Mouse (Mus musculus): ENCODE data around the gene 9030612E09Rik.

DNA sequence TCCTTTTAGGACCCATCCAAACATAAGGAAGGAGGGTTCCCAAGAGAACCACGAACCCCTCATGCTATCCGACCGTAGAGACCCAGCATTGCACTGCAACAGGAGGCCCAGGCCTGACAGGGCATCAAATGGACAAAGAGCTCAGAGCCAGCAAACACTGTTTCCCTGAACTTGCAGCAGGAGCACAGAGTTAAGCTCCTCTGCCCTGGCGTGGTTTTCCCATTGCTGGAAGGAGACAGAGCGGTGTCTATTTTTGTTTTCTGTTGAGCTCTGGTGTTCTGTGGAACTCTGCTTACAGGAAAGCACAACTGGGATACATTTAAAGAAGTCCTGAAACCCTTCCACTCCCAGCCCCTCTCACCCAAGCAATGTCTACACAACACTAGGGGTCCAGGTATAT lies 15.2 kb upstream of the 9030612E09Rik start:
- TF ChIP-seq GATA1 (IDR thresholded peaks at IDR 0.05; ENCODE audit: borderline replicate concordance, low read length) (no peak), FLI1 (IDR thresholded peaks at IDR 0.05; ENCODE audit: low read length) (no peak)

All from megakaryocyte, embryonic 14.5 days (primary cell).